Mouse (Mus musculus) c-Kit-positive CD71-positive TER-119-negative erythroid progenitor cells, embryonic 14.5 days (primary cell): ENCODE data around the gene Kin.

Source experiments
- DNase-seq: peaks from one replicate; pipeline ENCODE4 v3.0.0-alpha.2; 2013; ENCODE audit warnings: low read depth

Kin gene

GRCm38 (mm10) chr2:10080310-10081010 is at the start of gene Kin, which contains the start of gene Atp5c1:
Gene Kin (plus strand): TSS chr2:10080593.
Gene Atp5c1 (minus strand): TSS chr2:10080510.
- peak; percentile 94 for DNase-seq

GRCm38 (mm10) chr2:10033684-10034083 is 46.7 kb upstream of the Kin start:
- DNase-seq, result no peak

GRCm38 (mm10) chr2:10034976-10035375 is 45.4 kb upstream of the Kin start:
- DNase-seq, result no peak

GRCm38 (mm10) chr2:10047758-10048436 is 32.5 kb upstream of the Kin start:
- no peak for DNase-seq

- DNase-seq, result peak; percentile 90
Observed at GRCm38 (mm10) chr2:10048461-10048860, 31.9 kb upstream of the Kin start, which contains the start of gene Taf3. Gene Taf3 (minus strand): TSS chr2:10048596.

- DNase-seq, result no peak
Observed at GRCm38 (mm10) chr2:10049456-10049855, 30.9 kb upstream of the Kin start.

- DNase-seq, result no peak
Observed at GRCm38 (mm10) chr2:10050878-10051277, 29.5 kb upstream of the Kin start.

- DNase-seq, result no peak
Observed at GRCm38 (mm10) chr2:10051996-10052395, 28.4 kb upstream of the Kin start.

GRCm38 (mm10) chr2:10058836-10059235 is 21.6 kb upstream of the Kin start:
- no peak for DNase-seq

GRCm38 (mm10) chr2:10071751-10072150 is 8.6 kb upstream of the Kin start:
- no peak for DNase-seq

- DNase-seq, result no peak
Observed at GRCm38 (mm10) chr2:10074470-10074869, 5.9 kb upstream of the Kin start.

- no peak for DNase-seq
Observed at GRCm38 (mm10) chr2:10076675-10077074, 3.7 kb upstream of the Kin start.

GRCm38 (mm10) chr2:10079745-10080309 is 566 bp upstream of the Kin start:
- DNase-seq, result no peak

- DNase-seq, result no peak
Observed at GRCm38 (mm10) chr2:10081453-10082080, 1.2 kb downstream of the Kin start.

GRCm38 (mm10) chr2:10082737-10083136 is 2.3 kb downstream of the Kin start:
- DNase-seq, result no peak

- DNase-seq, result no peak
Observed at GRCm38 (mm10) chr2:10087256-10087850, 7.0 kb downstream of the Kin start.

- DNase-seq, result no peak
Observed at GRCm38 (mm10) chr2:10094327-10095100, 14.1 kb downstream of the Kin start.

GRCm38 (mm10) chr2:10098598-10099215 is 18.3 kb downstream of the Kin start:
- no peak for DNase-seq

GRCm38 (mm10) chr2:10100471-10100870 is 20.1 kb downstream of the Kin start:
- no peak for DNase-seq

- DNase-seq, result no peak
Observed at GRCm38 (mm10) chr2:10101180-10101579, 20.8 kb downstream of the Kin start.
